Mouse (Mus musculus): ENCODE results near the gene Adam8.

- TF ChIP-seq CTCF (IDR thresholded peaks at IDR 0.05; ENCODE audit: borderline replicate concordance, insufficient read depth, low read depth, low read length) (no peak), POLR2A (IDR thresholded peaks at IDR 0.05; ENCODE audit: borderline replicate concordance, insufficient read depth, low read length) (no peak)
Observed at GRCm38 (mm10) chr7:139955505-139955904, 36.9 kb downstream of the Adam8 start.

Data from cerebellum, adult 2 months (tissue).